Mouse (Mus musculus): ENCODE data around the gene Tlnrd1. TPM values are rescaled to one million over a fixed set of nuclear protein-coding genes. Genes with fewer than 3 reads are reported as not detected.

Tlnrd1 gene
- polyA plus RNA-seq, 1 experiment from 2014 or later = 7.6 TPM

DNA sequence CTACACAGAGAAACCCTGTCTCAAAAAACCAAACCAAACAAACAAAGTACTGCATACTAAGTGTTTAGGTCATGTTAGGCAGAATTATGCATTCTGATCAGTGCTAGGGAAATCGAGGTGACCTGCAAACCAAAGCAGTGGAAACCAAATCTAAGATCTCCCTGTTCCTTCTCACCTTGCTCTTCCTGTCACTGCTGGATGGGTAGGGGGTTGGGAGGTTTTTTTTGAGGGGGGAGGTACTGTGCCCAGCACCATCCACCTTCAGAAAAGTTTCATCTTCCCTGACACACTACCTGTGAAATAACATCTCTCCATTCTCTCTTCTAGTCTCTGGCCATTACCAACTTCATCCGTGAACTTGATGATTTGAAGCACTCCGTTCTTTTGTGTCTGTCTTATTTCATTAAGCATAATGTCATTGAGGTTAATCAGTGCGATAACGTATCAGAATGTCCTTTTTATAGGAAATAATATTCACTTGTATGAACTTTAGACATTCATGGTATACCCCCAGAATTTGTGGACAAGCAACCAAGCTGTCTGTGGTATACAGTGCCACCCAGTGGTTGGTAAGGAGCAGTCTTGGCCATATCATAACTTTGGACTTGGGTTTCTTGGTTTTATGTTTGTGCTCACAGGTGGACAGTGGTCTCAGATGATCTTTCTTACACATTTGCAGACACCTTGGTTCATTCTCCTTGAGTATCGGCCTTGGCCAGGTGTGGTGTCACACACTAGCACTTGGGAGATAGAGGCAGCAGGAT is 2.4 kb upstream of the Tlnrd1 start:
- WGBS = 96% methylated on average over 6 of the region's 6 CpGs
- peaks cover 17% of the 10 kb centered on the region for H3K4me1 ChIP-seq (ENCODE audit: control insufficient read depth, insufficient read depth, low read length)
- no peak for ATAC-seq
- no peak overlapping the region for H3K4me3 ChIP-seq (ENCODE audit: low read depth, low read length)
- H3K36me3 ChIP-seq (ENCODE audit: control insufficient read depth, insufficient read depth, low read length) = no peaks in the 10 kb centered on the region
- no peak overlapping the region for H3K27ac ChIP-seq (ENCODE audit: low read length)
- H3K27me3 ChIP-seq (ENCODE audit: control insufficient read depth, insufficient read depth, low read depth, low read length) = no peaks in the 10 kb centered on the region
- H3K4me2 ChIP-seq (ENCODE audit: low read length) = no peak overlapping the region
- no peaks in the 10 kb centered on the region for H3K9me3 ChIP-seq (replicated peaks; ENCODE audit: control insufficient read depth, low read length, poor library complexity, severe bottlenecking)
- H3K9ac ChIP-seq (ENCODE audit: low read depth, low read length) = no peak overlapping the region

DNA sequence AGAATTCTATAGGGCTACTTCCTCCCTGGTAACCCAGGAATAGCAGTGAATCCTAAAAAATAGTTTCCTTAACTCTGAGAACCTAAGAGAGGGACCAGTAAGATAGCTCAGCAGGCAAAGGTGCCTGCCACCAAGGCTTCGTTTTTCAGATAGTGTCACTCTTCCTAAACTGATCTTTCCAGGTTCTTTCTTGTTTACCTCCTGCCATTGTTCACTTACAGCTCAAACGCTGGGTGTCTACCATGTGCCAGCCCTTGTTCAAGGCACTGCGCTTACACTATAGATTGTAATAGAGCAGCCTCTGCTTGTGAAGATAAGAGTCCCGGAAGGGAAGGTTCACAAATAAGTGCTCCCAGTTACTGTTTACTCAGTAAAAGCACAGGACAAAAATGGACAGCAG is 1.7 kb upstream of the Tlnrd1 start:
- no peak overlapping the region for H3K4me2 ChIP-seq (ENCODE audit: low read length)
- peaks cover 23% of the 10 kb centered on the region for H3K4me1 ChIP-seq (ENCODE audit: control insufficient read depth, insufficient read depth, low read length)
- no peak overlapping the region for H3K27ac ChIP-seq (ENCODE audit: low read length)
- H3K9me3 ChIP-seq (replicated peaks; ENCODE audit: control insufficient read depth, low read length, poor library complexity, severe bottlenecking) = no peaks in the 10 kb centered on the region
- no peak overlapping the region for H3K9ac ChIP-seq (ENCODE audit: low read depth, low read length)
- H3K4me3 ChIP-seq (ENCODE audit: low read depth, low read length) = no peak overlapping the region
- ATAC-seq = no peak
- 96% methylated on average over 4 of the region's 4 CpGs for WGBS
- H3K27me3 ChIP-seq (ENCODE audit: control insufficient read depth, insufficient read depth, low read depth, low read length) = no peaks in the 10 kb centered on the region
- no peaks in the 10 kb centered on the region for H3K36me3 ChIP-seq (ENCODE audit: control insufficient read depth, insufficient read depth, low read length)

DNA sequence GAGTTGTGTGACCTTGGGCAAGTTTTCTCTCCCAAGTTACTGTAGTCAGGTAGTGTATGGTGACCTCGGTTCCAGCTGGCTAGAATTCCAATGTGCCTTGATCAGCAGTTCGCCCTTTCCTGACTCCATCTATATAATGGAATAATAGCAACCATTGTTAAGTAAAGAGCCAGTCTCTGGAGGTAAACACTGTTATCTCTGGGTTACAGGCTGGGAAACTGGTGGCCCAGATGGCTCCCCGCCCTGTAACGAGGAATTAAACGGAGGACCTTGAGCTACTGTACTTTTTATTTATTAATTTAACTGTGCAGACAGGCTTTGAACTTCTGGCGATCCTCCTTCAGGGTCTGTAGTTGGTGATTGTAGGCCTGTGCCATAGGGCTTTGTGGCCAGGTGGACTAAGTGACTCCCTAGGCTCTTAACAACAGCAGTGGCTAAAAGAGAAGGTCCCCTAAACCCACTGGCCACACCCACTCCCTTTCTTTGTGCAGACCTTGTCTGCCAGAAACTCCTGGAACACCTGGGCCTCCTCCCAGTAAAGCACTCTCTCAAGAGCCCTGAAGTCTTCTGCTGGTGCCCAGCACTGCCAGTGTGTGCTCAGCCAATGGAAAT is 922 bp upstream of the Tlnrd1 start:
- no peaks in the 10 kb centered on the region for H3K36me3 ChIP-seq (ENCODE audit: control insufficient read depth, insufficient read depth, low read length)
- no peak for ATAC-seq
- H3K4me3 ChIP-seq (ENCODE audit: low read depth, low read length) = peak overlapping the region; percentile 86
- H3K4me2 ChIP-seq (ENCODE audit: low read length) = peak overlapping the region; percentile 86
- H3K27ac ChIP-seq (ENCODE audit: low read length) = peak overlapping the region; percentile 94
- 37% methylated on average over 6 of the region's 6 CpGs for whole genome bisulfite sequencing
- no peaks in the 10 kb centered on the region for H3K27me3 ChIP-seq (ENCODE audit: control insufficient read depth, insufficient read depth, low read depth, low read length)
- peak overlapping the region; percentile 95; the same call in 1 of the 2 replicates for H3K9ac ChIP-seq (ENCODE audit: low read depth, low read length)
- peaks cover 32% of the 10 kb centered on the region for H3K4me1 ChIP-seq (ENCODE audit: control insufficient read depth, insufficient read depth, low read length)
- H3K9me3 ChIP-seq (replicated peaks; ENCODE audit: control insufficient read depth, low read length, poor library complexity, severe bottlenecking) = no peaks in the 10 kb centered on the region

DNA sequence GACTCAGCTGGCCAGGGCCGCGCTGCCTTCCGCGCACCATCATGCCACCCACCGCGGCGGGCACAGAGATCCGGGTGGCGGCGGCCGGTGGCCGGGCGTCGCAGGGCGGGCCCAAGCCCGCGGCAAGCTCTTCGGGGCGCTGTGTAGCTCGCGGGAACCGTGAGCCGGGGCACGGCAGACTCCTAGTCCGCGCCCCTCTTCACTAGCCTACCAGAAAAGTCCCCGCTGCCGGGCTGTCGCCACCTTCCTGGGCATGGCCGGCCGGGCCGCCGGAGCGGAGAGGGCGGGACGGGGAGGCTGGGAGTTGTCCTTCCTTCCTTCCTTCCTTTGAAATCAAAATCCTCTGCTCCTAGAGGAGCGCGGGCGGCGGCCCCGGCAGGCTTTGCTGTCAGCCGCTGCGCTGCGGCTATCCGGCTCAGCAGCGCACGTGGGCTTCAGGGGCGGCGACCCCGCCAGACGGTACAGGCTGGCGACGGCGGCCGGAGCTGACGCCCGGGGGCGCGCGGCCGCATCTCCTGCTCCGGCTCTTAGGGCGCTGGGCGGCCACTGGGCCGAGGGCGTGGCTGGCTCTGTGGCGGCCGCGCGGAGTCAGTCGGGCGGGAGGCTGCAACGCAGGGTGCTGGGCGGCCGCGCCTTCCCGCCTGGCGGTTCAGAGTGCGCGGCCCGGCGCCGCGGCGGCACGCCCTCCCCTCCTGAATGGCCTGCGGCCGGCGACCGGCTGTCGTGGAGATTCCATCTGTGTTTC is 657 bp downstream of the Tlnrd1 start:
- peak overlapping the region; percentile 86 for H3K4me2 ChIP-seq (ENCODE audit: low read length)
- under 1% methylated on average over 83 of the region's 91 CpGs for WGBS
- peaks cover 47% of the 10 kb centered on the region for H3K4me1 ChIP-seq (ENCODE audit: control insufficient read depth, insufficient read depth, low read length)
- peak overlapping the region; percentile 95 for H3K9ac ChIP-seq (ENCODE audit: low read depth, low read length)
- H3K27me3 ChIP-seq (ENCODE audit: control insufficient read depth, insufficient read depth, low read depth, low read length) = no peaks in the 10 kb centered on the region
- ATAC-seq = peak; percentile 72
- H3K36me3 ChIP-seq (ENCODE audit: control insufficient read depth, insufficient read depth, low read length) = no peaks in the 10 kb centered on the region
- peak overlapping the region; percentile 94 for H3K27ac ChIP-seq (ENCODE audit: low read length)
- H3K9me3 ChIP-seq (replicated peaks; ENCODE audit: control insufficient read depth, low read length, poor library complexity, severe bottlenecking) = no peaks in the 10 kb centered on the region
- H3K4me3 ChIP-seq (ENCODE audit: low read depth, low read length) = peak overlapping the region; percentile 86

DNA sequence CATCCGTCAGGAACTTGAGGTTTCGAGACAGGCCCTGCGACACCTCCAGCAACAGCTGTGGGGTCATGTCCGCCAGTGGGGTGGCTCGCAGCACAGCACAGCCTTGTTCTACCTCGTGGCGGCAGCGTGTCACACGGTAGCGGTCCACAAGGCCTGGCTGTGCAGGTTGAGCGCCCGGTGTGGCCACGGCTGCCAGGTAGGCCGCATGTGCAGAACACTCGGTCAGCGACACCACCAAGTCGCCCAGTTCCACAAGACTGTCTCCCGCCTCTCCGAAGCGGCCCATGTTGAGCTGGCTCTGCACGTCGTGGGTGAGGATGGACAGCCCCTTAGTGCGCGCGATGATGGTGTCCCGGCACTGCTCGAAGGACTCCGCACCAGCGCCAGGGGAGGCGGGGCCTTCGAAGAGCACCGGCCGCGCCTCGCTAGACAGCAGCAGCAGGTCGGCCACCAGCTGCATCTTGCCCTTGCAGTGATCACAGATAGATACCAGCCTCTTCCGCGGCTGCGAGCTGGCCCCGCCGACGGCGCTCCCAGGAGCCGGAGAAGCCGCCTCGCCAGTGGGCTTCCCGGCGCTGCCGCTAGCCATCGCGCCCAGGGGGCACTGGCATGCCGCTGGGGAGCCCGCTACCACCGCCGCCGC is 1.4 kb downstream of the Tlnrd1 start:
- Histone ChIP-seq H3K9me3 (replicated peaks; ENCODE audit: control insufficient read depth, low read length, poor library complexity, severe bottlenecking) (no peaks in the 10 kb centered on the region), H3K36me3 (ENCODE audit: control insufficient read depth, insufficient read depth, low read length) (no peaks in the 10 kb centered on the region), H3K9ac (ENCODE audit: low read depth, low read length) (peak overlapping the region; percentile 95), H3K4me3 (ENCODE audit: low read depth, low read length) (peak overlapping the region; percentile 86), H3K27ac (ENCODE audit: low read length) (peak overlapping the region; percentile 94), H3K4me1 (ENCODE audit: control insufficient read depth, insufficient read depth, low read length) (peaks cover 52% of the 10 kb centered on the region), H3K27me3 (ENCODE audit: control insufficient read depth, insufficient read depth, low read depth, low read length) (no peaks in the 10 kb centered on the region), H3K4me2 (ENCODE audit: low read length) (peak overlapping the region; percentile 86)
- 26% methylated on average over 45 of the region's 56 CpGs for WGBS
- ATAC-seq = peak; percentile 32

DNA sequence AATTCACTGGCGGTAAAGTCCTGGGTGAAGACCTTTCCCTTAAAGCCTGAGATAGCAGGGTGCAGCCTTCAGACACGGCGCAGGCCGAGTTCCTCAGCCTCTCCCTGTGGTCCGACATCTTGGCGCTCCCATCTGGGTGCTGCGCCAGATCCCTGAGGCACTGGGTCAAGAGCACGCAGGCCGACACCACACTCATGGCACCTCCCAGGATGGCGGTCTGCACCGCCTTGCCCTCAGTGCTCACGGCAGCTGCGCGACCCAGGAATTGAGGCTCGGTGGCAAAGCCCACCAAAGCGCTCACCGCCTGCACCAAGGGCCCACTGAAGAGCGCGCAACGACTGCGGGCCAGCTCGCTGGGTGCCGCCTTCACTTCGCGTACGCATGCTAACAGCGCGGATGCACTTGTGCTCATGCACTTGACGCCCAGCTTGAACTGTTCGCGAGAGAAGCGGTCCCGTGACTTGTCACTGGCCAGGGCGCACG is 1.9 kb downstream of the Tlnrd1 start:
- Histone ChIP-seq H3K9ac (ENCODE audit: low read depth, low read length) (no peak overlapping the region), H3K9me3 (replicated peaks; ENCODE audit: control insufficient read depth, low read length, poor library complexity, severe bottlenecking) (no peaks in the 10 kb centered on the region), H3K4me2 (ENCODE audit: low read length) (peak overlapping the region; percentile 86), H3K27ac (ENCODE audit: low read length) (no peak overlapping the region), H3K4me3 (ENCODE audit: low read depth, low read length) (peak overlapping the region; percentile 86), H3K4me1 (ENCODE audit: control insufficient read depth, insufficient read depth, low read length) (peaks cover 52% of the 10 kb centered on the region), H3K27me3 (ENCODE audit: control insufficient read depth, insufficient read depth, low read depth, low read length) (no peaks in the 10 kb centered on the region), H3K36me3 (ENCODE audit: control insufficient read depth, insufficient read depth, low read length) (peaks cover under 1% of the 10 kb centered on the region; the same call in 1 of the 2 replicates)
- no peak for ATAC-seq
- WGBS = 92% methylated on average over 35 of the region's 35 CpGs

DNA sequence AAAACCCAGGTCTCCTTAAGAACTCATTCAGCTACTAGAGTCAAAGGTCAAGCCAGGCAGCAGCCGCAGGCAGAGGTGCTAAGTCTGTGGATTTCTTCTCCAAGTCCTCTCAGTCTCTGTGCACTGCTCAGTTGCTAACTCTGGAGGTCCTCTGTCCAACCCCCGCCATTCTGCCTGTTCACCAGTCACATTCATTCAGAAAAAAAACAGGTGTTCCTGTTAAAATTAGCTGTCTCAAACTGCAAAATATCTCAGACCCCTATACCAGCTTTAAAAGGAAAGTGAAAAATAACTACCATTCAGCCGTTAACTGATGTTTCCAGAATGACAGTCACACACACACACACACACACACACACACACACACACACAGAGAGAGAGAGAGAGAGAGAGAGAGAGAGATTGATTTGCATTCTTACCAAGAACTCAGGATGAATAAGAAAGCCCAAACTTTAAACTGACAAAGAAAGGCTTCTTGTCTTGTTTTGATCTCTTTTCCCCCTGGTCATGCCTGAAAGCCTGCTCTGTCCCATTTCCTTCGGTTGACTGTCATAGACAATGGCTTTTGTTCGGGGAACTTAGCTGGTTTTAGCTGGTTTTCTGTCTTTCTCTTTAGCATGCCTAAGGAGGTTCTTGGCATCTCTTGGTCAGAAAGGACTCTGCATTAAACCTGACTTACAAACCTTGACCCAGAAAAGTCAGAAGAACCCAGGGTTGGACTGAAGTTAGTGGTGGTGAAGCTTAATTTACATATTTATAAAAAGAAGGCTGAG is 5.2 kb downstream of the Tlnrd1 start:
- Histone ChIP-seq H3K4me2 (ENCODE audit: low read length) (peak overlapping the region; percentile 48), H3K4me1 (ENCODE audit: control insufficient read depth, insufficient read depth, low read length) (peaks cover 47% of the 10 kb centered on the region), H3K27me3 (ENCODE audit: control insufficient read depth, insufficient read depth, low read depth, low read length) (no peaks in the 10 kb centered on the region), H3K27ac (ENCODE audit: low read length) (0 out of 2 replicates have a peak overlapping the region, but pooled peaks have one; percentile 14), H3K36me3 (ENCODE audit: control insufficient read depth, insufficient read depth, low read length) (peaks cover 6% of the 10 kb centered on the region), H3K9me3 (replicated peaks; ENCODE audit: control insufficient read depth, low read length, poor library complexity, severe bottlenecking) (no peaks in the 10 kb centered on the region), H3K4me3 (ENCODE audit: low read depth, low read length) (no peak overlapping the region), H3K9ac (ENCODE audit: low read depth, low read length) (peak overlapping the region; percentile 4; the same call in 1 of the 2 replicates)
- no peak for ATAC-seq
- WGBS = 3% methylated on average over 5 of the region's 5 CpGs

DNA sequence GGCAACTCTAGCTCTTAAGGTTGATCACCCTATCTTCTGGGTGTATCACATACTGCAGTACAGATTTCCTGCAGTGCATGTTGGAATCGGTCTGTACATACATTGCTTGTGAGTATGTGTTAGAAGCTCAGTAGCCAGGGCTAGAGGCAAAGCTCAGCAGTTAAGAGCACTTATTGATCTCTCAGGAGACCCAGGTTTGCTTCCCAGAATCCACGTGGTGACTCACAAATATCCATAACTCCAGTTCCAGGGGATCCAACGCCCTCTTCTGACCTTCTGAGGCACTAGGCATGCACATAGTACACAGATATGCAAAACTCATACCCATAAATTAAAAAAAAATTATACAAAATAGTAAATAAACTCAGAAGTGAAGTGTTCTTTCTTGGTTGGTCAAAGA is 7.0 kb downstream of the Tlnrd1 start:
- no peak overlapping the region for H3K4me2 ChIP-seq (ENCODE audit: low read length)
- peaks cover 40% of the 10 kb centered on the region for H3K4me1 ChIP-seq (ENCODE audit: control insufficient read depth, insufficient read depth, low read length)
- no peak overlapping the region for H3K27ac ChIP-seq (ENCODE audit: low read length)
- no peaks in the 10 kb centered on the region for H3K27me3 ChIP-seq (ENCODE audit: control insufficient read depth, insufficient read depth, low read depth, low read length)
- no peak for ATAC-seq
- H3K36me3 ChIP-seq (ENCODE audit: control insufficient read depth, insufficient read depth, low read length) = peaks cover 8% of the 10 kb centered on the region
- H3K4me3 ChIP-seq (ENCODE audit: low read depth, low read length) = no peak overlapping the region
- no peak overlapping the region for H3K9ac ChIP-seq (ENCODE audit: low read depth, low read length)
- no peaks in the 10 kb centered on the region for H3K9me3 ChIP-seq (replicated peaks; ENCODE audit: control insufficient read depth, low read length, poor library complexity, severe bottlenecking)
- WGBS = 80% methylated on average over 3 of the region's 3 CpGs
